Mouse (Mus musculus) kidney, postnatal 25 days (tissue): ENCODE results near the gene Aknad1.

ENCODE experiments used
- DNase-seq, 2 experiments: peaks; one replicate each; pipeline ENCODE4 v3.0.0; 2021; ENCODE audit warnings: mixed read lengths in 2 of 2

Gene Aknad1

GRCm38 (mm10) chr3:108739045-108739708, at the start of gene Aknad1:
Gene Aknad1 (plus strand): TSS chr3:108739658.
- DNase-seq: no peak

- no peak for DNase-seq
Observed at GRCm38 (mm10) chr3:108689979-108690378, 49.5 kb upstream of the Aknad1 start.

DNA sequence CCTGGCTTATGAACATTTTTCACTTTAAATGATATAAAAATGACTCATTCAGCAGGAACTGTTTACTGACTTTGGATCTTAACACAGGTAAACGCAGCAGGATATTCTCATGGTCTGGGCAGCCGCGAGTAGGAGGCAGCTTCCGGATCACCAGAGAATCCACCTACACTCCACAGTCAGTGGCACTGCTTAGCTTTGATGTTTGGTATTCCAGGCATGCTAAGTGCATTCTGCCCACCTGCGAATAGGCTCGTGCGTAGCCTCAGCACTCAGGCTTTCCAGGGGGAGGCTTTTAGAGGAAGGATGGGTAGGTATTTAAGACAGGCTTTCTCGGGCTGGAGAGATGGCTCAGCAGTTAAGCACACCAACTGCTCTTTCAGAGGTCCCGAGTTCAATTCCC, 45.1 kb upstream of the Aknad1 start:
- DNase-seq: no peak

GRCm38 (mm10) chr3:108698662-108699061, 40.8 kb upstream of the Aknad1 start:
- DNase-seq: no peak

GRCm38 (mm10) chr3:108699786-108700185, 39.7 kb upstream of the Aknad1 start:
- no peak for DNase-seq

GRCm38 (mm10) chr3:108701256-108701655, 38.2 kb upstream of the Aknad1 start:
- no peak for DNase-seq

DNA sequence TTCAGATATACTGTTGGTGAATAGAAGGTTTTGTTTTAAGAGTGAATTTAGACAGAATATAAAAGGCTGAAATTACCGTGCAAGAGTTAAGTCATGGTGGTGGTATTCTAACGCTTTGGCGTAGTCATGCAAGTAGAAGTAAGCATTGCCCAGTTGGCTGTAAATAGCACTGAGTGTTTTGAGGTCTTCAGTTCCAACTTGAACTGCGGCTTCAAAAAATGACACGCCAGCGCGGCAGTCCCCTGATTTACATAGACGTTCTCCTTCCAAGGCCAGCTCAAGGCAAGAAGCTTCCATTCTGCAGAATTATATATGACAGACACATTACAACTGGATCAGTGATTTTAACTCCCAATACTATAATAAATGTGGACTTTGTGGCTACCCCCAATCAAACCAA, 36.7 kb upstream of the Aknad1 start:
- DNase-seq: no peak

GRCm38 (mm10) chr3:108711296-108711695, 28.2 kb upstream of the Aknad1 start:
- no peak for DNase-seq

DNA sequence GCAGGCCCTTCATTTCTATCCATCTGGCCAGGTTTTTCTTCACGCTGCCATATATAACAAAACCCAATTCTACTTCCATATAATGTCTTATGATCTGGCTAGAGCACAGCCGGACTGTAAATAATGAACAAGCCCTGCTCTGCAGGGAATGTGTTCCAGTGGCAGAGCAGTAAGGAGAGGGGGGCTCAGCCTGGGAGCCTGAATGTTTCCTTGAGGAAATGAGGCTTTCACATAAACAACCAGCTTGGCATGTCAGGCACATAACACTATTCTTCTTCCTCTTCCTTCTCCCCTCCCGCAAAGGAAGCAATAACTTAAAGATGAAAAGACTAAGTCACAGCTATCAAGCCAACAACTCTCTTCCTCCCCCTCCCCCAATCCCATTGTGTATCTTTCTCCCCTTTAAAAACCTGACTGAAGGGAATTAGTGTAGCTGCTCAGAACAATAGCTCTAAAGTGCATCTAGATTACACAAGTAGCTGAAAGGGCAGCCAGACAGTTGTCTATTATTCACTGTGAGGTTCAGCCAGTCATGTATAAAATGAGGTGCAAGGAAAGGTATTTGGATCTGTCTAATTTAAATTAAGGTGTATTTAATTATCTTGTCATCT, 26.3 kb upstream of the Aknad1 start:
- no peak for DNase-seq

GRCm38 (mm10) chr3:108714837-108715236, 24.6 kb upstream of the Aknad1 start:
- DNase-seq: peak; percentile 77

DNA sequence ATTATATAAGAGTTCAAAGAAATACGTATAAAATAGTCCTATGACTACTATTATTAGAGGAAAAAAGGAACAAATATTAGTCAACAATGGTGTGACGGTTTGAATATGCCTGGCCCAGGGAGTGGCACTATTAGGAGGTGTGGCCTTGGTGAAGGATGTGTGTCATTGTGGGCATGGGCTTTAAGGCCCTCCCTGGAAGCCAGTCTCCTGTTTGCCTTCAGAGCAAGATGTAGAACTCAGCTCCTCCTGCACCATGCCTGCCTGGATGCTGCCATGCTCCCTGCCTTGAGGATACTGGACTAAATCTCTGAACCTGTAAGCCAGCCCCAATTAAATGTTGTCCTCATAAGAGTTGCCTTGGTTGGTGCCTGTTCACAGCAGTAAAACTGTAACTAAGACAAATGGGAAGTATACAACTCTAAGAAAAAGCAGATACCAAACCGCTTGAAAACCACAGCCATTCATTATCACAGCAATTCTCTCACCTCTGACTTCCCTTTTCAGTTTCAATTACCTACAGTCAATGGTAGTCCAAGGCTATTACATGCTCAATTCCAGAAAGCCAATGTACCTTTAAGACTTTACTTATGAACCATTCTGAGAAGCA, 21.5 kb upstream of the Aknad1 start:
- no peak for DNase-seq

- no peak for DNase-seq
Observed at GRCm38 (mm10) chr3:108719357-108719756, 20.1 kb upstream of the Aknad1 start.

DNA sequence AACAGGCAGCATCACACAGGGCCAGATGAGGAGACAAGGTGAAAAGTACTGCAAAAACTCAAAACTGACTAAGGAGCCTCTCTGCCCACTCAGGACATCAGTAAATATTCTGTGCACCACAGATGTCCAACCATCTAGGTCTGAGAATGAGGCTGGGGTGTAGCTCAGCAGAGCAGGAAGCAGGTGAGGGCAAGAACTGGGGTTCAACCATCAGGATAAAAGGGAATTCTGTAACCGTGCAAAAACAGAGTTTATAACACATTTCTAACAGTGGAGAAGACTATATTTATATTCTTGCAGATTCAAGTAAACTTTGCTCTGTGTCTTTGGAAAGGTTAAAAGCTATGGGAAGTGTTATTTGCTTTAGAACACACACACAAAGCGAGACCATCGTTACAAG, 19.7 kb upstream of the Aknad1 start:
- DNase-seq: no peak

- DNase-seq: peak; percentile 33 to 55
Observed at GRCm38 (mm10) chr3:108721076-108721991, 18.1 kb upstream of the Aknad1 start.

- peak; percentile 97 for DNase-seq
Observed at GRCm38 (mm10) chr3:108722036-108722872, 17.2 kb upstream of the Aknad1 start, which contains the start of gene Gpsm2. Gene Gpsm2 (minus strand): TSS chr3:108722309.

DNA sequence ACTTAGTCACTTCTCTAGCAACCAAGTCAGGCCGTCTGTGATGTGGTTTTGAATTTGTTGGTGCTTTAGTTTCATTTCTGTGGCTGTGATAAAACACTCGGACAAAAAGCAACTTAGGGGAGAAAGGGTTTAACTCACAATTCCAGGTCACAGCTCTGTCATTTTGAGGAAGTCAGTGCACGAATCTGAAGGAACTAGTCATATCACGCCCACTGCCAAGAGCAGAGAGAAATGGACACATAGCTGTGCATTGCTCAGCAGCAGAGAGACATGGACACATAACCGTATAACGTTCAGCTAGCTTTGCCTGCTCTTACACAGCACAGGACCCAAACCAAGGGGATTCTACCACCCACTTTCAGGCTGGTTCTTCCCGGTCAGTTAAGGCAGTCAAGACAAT, 13.0 kb upstream of the Aknad1 start:
- DNase-seq: no peak

- DNase-seq: no peak
Observed at GRCm38 (mm10) chr3:108727344-108727743, 12.1 kb upstream of the Aknad1 start.

DNA sequence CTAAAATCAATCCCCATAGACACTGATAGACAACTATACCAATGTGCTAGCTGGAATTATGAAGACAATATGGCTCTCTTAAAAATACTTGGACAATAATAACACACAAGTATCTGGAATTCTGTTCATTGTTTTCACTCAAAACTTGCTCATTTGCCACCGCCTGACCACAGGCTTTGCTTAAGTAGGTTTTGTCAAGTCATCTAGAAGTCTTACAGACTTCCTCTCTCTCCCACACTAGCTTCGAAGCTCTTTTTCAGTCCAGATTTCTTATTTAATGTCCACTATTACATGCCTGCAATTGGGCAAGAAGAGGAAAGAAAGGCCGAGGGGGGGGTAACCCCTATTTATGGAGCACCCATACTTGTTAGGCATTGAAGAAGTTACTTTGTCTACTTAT, 11.7 kb upstream of the Aknad1 start:
- no peak for DNase-seq

GRCm38 (mm10) chr3:108730316-108730715, 9.1 kb upstream of the Aknad1 start:
- DNase-seq: no peak

GRCm38 (mm10) chr3:108737761-108738160, 1.7 kb upstream of the Aknad1 start:
- no peak for DNase-seq

- no peak for DNase-seq
Observed at GRCm38 (mm10) chr3:108744060-108744459, 4.6 kb downstream of the Aknad1 start.

DNA sequence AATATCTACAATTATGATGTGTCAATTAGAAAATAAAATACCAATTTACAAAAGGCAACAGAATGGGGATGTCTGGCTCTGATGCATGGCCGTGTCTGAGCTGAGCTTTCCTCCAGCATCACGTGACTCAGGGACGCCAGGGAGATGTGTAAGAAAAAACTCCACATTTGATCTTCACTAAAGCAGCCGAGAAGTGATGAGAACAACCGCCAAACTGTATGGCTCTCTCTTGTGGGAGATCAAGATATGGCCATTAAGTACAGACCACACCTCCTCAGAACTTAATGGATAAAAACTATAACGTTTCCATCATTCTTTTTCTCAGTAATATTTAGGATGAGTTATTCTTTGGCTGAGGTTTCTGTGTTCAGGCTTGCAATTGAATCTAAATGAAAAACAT, 11.6 kb downstream of the Aknad1 start:
- DNase-seq: no peak
